Mouse (Mus musculus) urinary bladder, postnatal 4 days (tissue): ENCODE measurements around the gene Cdc5l.
"Not testable (repeated sequence)": the region's sequence is repeated elsewhere in the genome, so short reads cannot be mapped to it uniquely, and the experiment has no call there.

ENCODE experiments used
- DNase-seq, 2 experiments: peaks; one replicate each; pipeline ENCODE4 v3.0.0; 2021 to 2022; ENCODE audit warnings: low spot score in 2 of 2

Gene Cdc5l

GRCm38 (mm10) chr17:45445923-45446322 is 12.4 kb upstream of the Cdc5l start:
- no peak for DNase-seq

DNA sequence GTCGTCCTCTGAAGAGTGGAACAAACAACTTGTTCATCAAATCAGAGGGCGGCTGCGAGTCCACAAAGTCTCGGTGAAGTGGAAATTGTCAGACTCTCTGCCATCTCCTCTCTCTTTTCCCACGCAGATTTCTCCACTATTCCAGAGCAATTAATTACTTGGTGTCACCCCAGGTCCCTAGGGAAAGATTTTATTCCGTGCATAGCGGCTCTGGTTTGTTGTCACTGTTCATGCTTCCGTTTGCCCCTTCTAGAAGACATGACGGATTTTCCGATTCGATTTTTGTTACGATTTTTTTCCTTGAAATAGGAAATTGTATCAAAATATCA is 689 bp upstream of the Cdc5l start:
- no peak for DNase-seq

DNA sequence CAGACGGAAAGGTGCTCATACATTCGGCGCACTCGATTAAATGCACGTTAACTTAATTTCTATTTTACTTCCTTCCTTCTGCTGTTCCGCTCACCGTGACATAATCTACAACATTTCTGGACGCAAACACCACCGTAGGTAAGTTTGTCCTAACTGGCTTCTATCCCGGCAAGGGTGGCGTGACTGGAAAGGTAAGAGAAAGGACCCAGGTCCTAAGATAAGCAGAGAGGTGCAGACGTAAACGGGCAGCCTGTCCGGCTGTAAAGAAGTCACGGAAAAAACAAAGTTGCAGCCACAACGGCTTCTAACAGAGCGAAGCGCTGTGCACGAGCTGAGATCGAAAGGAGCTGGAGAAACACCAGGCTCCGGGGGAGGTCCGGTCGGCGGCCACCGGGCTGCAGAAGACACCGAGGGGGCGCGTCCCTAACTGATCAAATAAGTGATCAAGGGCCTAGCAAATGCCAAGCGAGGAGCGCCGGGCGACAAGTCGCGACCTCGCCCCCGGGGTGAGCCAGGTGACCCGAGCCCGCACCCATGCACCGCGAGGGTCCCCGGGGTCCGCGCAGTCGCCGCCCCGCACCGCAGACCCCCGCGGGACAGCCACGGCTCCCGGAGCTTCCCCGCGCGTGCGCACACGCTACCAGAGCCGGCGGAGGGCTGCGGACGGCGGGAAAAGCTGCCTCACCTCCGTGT is 685 bp downstream of the Cdc5l start:
- no peak for DNase-seq

GRCm38 (mm10) chr17:45432007-45432406 is 1.5 kb downstream of the Cdc5l start:
- no peak for DNase-seq

DNA sequence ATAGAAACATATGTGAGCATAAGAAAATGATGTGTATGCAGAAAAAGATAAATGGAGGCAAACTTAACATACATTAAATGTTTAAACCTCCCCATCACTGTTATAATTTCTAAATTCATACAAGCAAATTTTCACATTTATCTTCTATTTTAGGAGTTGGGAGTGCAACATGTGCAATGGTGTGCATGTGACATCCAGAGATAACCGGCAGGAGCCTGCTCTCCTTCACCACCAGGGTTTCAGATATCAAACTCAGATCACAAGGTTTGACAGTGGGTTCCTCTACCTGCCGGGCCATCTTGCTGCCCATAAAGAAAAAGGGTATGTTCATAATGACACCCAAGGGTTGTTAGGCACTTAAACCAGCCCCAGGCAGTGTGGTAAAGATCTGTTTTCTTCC is 16.1 kb downstream of the Cdc5l start:
- no peak for DNase-seq

DNA sequence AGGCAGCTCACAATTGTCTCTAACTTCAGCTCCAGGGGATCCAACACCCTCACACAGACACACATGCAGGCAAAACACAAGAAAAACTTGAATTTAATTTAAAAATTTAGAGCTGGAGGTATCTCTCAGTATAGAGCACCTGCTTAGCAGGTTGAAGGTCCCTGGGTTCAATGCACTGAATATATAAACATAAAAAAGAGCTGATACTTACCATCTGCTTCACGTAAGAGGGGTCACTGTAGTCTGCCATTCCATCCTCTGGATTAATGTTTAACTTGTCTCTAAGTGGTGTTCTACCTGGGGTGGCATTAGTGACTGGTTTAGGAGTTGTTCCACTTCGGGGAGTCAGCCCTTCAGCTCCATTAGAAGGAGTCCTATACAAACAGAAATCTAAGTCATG is 21.9 kb downstream of the Cdc5l start:
- DNase-seq, result not testable (repeated sequence)

DNA sequence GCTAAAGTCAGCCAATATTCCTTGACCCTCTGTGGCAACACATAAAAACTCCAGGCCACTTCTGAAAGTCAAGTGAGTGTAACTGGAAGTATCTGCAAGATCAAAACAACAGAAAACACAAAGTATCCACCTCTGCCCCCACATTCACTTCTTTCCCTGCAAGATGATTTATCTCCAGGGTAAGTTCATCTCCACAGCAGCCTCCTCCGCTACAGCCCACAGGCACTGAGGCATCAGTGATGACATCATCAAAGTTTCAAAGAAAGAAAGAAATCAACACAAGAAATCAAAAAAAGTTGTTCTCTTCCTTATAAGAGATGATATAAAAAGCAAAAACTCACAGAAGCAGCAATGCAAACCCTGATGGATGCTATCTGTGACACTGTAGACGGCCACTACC is 24.8 kb downstream of the Cdc5l start:
- no peak for DNase-seq

DNA sequence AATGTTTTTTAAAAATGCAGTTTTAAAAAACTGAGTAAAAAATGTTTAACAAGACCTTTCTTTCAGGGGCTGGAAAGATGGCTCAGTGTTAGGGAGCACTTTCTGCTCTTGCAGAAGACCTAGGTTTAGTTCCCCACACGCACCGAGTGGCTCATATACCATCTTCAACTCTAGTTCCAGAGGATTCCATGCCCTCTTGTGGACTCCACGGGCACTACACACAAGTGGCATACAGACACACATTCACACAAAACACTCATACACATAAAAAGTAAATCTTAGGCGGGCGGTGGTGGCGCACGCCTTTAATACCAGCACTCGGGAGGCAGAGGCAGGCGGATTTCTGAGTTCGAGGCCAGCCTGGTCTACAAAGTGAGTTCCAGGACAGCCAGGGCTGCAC is 27.3 kb downstream of the Cdc5l start:
- no peak for DNase-seq

DNA sequence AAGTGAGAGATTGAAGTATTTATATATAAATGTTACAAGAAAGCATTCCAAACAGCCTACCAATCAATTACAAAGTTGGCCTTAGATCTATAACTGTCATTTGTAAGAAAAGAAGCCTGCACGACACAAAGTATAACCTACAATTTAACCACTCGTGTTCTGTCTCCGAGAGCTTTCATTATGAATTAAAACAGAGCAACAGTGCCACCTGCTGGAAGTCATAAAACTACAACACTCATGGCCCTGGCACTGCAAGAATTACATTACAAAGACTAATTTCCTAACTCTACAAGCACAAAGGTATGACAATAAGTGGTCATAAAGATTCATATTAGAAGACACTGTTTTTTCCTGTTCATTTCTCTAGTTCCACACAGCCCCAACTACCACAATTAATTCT is 30.3 kb downstream of the Cdc5l start:
- DNase-seq, result no peak

GRCm38 (mm10) chr17:45402601-45403000 is 30.9 kb downstream of the Cdc5l start:
- DNase-seq, result no peak

- no peak for DNase-seq
Observed at GRCm38 (mm10) chr17:45402126-45402525, 31.4 kb downstream of the Cdc5l start.

DNA sequence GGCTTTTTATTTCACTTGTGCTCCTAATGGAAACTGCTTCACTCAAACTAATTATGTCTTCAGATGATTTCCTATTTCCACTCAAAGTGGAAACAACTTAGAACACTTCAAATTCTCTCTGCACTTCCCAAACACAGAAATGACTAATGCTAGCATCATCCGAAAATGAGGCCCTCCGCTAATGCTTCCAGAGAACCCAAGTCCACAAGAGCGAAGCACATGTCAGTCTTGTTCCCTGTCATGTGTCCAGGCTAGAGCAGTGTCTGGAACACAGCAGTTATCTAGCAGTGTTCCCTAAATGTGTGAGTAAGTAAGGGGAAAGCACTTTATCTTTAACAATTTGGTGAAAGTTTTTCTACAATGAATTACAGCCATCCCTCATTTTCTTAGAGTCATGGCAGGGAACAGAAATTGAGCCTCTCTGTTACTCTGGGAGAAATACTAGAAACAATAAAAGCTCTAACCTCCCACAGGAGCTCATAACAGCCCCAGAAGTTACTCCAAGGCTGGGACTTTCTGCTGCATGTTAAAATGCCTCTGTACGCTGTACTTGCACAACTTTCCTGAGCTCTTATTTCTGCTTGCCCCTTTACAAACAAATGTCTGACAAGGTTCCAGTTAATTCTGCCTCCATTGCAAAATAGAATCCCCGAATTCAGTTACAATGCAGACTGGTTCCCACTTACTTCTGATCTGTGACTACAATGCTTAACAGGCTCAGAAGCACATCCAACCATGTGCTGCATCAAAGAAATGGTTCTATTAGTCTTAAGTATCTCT is 32.2 kb downstream of the Cdc5l start:
- DNase-seq, result no peak

DNA sequence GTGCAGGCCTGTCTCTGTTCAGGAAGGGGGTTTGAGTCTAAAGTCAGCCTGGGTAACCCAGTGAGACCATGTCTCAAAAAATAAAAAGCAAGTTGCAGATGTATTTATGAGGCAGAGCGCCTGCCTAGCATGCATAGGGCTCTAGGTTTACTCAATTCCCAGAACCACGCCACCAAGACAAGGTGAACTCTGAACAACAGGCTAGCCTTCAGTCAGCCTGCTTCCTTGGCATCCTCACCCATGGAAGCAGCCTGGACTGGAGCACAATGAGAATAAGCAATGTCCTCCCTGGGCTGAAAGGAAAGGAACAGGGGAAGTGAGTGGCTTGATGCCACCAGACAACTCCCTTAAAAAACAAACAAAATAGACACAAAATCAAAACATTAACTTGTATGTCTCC is 35.5 kb downstream of the Cdc5l start:
- no peak for DNase-seq

GRCm38 (mm10) chr17:45397541-45397940 is 36.0 kb downstream of the Cdc5l start:
- DNase-seq, result no peak

GRCm38 (mm10) chr17:45394612-45395011 is 38.9 kb downstream of the Cdc5l start:
- no peak for DNase-seq

DNA sequence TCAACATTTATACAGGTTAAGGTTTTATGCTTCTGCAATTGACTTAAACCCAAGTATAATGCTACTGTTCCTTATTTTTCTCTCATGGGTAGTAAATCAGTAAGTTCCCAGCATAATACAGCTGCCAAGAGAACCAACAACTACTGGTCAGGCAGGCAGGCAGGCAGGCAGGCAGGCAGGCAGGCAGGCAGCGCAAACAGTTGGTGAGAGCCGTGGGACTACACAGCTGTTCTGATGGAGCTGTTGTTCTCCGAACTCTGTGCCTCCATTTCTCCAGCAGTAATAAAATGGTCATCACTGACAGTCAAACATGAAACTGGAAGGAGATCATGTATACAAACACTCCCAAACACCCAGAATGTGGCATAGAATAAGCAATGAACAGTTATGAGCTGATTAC is 39.8 kb downstream of the Cdc5l start:
- no peak for DNase-seq

GRCm38 (mm10) chr17:45389896-45390295 is 43.6 kb downstream of the Cdc5l start:
- DNase-seq, result no peak

- DNase-seq, result no peak
Observed at GRCm38 (mm10) chr17:45386986-45387385, 46.6 kb downstream of the Cdc5l start.

DNA sequence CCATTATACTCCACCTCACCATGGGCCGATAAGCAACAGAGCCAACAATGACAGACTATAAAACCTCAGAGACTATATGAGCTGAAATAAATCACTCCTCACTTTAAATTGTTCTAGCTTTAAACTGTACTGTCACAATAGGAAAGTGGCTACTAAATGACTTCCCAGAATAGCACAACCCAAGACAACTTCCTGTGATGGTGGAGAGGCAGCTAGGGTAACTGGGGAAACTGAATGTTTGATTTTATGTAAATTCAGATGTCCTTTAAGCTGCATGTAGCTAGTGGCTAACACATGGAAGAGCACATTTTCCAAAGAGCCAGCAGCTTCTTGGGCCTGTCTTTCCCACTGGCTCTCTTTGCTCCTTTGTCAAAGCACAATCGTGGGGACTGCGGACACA is 50.2 kb downstream of the Cdc5l start:
- no peak for DNase-seq

- DNase-seq, result no peak
Observed at GRCm38 (mm10) chr17:45379271-45379784, 54.2 kb downstream of the Cdc5l start.

- no peak for DNase-seq
Observed at GRCm38 (mm10) chr17:45377323-45377722, 56.2 kb downstream of the Cdc5l start.

DNA sequence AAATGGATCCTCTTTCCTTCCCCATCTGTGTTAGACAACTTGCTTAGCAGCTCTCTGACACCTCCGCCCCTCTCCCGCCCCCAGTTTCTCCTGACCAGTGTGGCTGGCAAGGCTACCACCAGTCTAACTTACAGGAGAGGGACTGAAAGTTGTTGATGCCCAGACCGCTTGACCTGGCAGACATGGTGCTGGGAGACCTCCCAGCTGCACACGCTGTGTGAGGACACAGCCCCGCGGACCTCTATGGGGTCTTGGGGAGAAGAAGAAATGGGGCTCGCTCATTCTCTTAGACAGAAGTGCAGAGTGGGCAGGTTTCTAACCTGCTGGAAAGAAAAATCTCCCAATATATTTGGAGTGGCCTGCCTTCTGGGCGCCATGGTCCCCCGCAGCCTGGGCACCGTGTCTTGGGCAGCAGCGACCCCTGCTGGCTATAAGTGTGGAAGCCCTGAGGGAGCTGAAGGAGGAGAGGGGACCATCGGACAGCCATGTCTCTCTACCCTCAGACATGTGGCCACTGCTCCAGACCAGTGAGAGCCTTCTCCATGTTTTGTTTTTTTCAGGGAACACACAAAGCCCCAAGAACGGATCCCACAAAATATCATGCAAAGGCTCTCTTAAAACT is 59.4 kb downstream of the Cdc5l start:
- peak; percentile 61 to 81 for DNase-seq

- DNase-seq, result no peak
Observed at GRCm38 (mm10) chr17:45371042-45371441, 62.5 kb downstream of the Cdc5l start.
